Mouse (Mus musculus) testis, adult 2 months (tissue): ENCODE measurements around the gene Kcnk6.

Source experiments
- CTCF ChIP-seq: fragments of 200-500 bp; IDR thresholded peaks from 2 replicates; pipeline ENCODE4 v1.5.1; 2012; ENCODE audit warnings: low read depth, mild to moderate bottlenecking, inconsistent platforms, low read length, moderate library complexity; ENCODE audit not compliant: control insufficient read depth, insufficient read depth, insufficient replicate concordance
- POLR2A ChIP-seq: fragments of 200-500 bp; IDR thresholded peaks from 2 replicates; pipeline ENCODE4 v1.6.1; 2012; ENCODE audit warnings: low read depth, mild to moderate bottlenecking, inconsistent platforms, low read length, moderate library complexity; ENCODE audit not compliant: control insufficient read depth

DNA sequence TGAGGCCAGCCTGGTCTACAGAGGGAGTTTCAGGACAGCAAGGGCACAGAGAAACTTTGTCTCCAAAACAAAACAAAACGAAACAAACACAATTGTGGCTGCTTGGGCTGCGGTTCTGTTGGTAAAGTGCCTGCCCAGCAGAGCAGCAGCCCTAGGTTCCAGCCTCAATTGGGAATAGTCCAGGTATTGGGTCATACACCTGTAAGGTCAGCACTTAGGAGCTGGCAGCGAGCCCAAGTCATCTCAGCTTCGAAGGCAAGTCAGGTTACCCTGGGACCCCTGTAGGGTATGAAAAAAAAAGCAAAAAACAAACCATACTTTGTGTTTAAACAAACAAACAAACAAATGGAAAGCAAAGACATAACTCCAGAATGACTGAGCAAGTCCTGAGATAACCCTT lies 23.6 kb upstream of the Kcnk6 start:
- TF ChIP-seq POLR2A (no peak), CTCF (no peak)
